12 mouse cellular contexts compared by ENCODE assay signal in genomic region chr15:80330276-80330675, GRCm38 (mm10). TPM values are rescaled to one million over a fixed set of nuclear protein-coding genes. Genes with fewer than 3 reads are reported as not detected.
DNase-seq lines count a peak whose midpoint lies in the region.
"Had no signal": no experiment of that assay in that cellular context is flagged by ENCODE, and none has a peak within 500 bp of the region (broad histone marks: within the 10 kb centered on the region; RNA-seq: fewer than 3 reads in every experiment).

No protein-coding gene starts in this region.

- peak; percentile 71 for DNase-seq in brain, adult 2 months (ENCODE audit: low read depth, low spot score)
- DNase-seq in cerebellum, adult 18-20 months = peak; percentile 66 to 81
- DNase-seq in cerebellum, adult 9-11 months = peak; percentile 85
- peak; percentile 68 to 71 for DNase-seq in cerebellum, postnatal 36 days
- no peak for DNase-seq in kidney, postnatal 10 days
- DNase-seq in layer of hippocampus, postnatal 25 days (ENCODE audit: extremely low spot score in 1 of 2, low spot score in 1 of 2) = no peak
- DNase-seq: adrenal gland, adult 8-10 months; adrenal gland, postnatal 36 days; gastrocnemius, postnatal 36 days; heart, adult 11 months; heart, postnatal 10 days; heart, postnatal 4 days had no signal

RNA-seq across cellular contexts. Expression of gene Cacna1i, which starts 43.2 kb away (rescaled TPM):
- total RNA-seq in layer of hippocampus, postnatal 25 days (2021) = 10 to 100 TPM; 39.7 to 43.4 TPM

Comparison
In these comparisons a context has a peak if more than half of its experiments do, and no peak if none do; other contexts are left out.
1. DNase-seq: peak in brain, adult 2 months (single experiment), cerebellum, adult 18-20 months (2 of 2), cerebellum, adult 9-11 months (single experiment) and cerebellum, postnatal 36 days (2 of 2); none in kidney, postnatal 10 days (single experiment) and layer of hippocampus, postnatal 25 days (0 of 2).